Mouse (Mus musculus) MEL (cell line): ENCODE data around the gene Gstt2.
A peak's percentile ranks its signal among the peaks of the same experiment; 100 is the strongest.

Experiments
- CTCF ChIP-seq, 3 experiments: IDR thresholded peaks in 2 of 3; conservative IDR thresholded peaks in 1 of 3; 2 replicates each; pipeline ENCODE4 v1.5.1; 2011 to 2012; ENCODE audit warnings: low read length in 3 of 3, low read depth in 2 of 3, mild to moderate bottlenecking in 2 of 3, improper control_type of control experiment in 1 of 3, inconsistent platforms in 1 of 3, mixed read lengths in 1 of 3, moderate library complexity in 1 of 3; ENCODE audit not compliant: control insufficient read depth in 1 of 3, insufficient read depth in 1 of 3, poor library complexity in 1 of 3, severe bottlenecking in 1 of 3
- EP300 ChIP-seq, 2 experiments: IDR thresholded peaks; 2 replicates each; pipeline ENCODE4 v1.6.1; 2011; ENCODE audit warnings: improper control_type of control experiment in 2 of 2, low read length in 2 of 2, low read depth in 1 of 2, mild to moderate bottlenecking in 1 of 2
- GATA1 ChIP-seq: IDR thresholded peaks from 2 replicates; pipeline ENCODE4 v1.6.1; 2011; ENCODE audit warnings: low read depth, low read length, improper control_type of control experiment
- MAFK ChIP-seq: IDR thresholded peaks from 2 replicates; pipeline ENCODE4 v1.6.1; 2011; ENCODE audit warnings: low read depth, mild to moderate bottlenecking, low read length, improper control_type of control experiment, borderline replicate concordance
- MEF2A ChIP-seq: IDR thresholded peaks from 2 replicates; pipeline ENCODE4 v1.6.1; 2014; ENCODE audit warnings: low read depth, mild to moderate bottlenecking, inconsistent platforms, low read length, improper control_type of control experiment; ENCODE audit not compliant: poor library complexity, insufficient replicate concordance, severe bottlenecking; ENCODE audit errors: extremely low read depth
- MXI1 ChIP-seq: IDR thresholded peaks from 2 replicates; pipeline ENCODE4 v1.6.1; 2011; ENCODE audit warnings: mild to moderate bottlenecking, low read depth, low read length, improper control_type of control experiment
- NELFE ChIP-seq: IDR thresholded peaks from 2 replicates; pipeline ENCODE4 v1.6.1; 2011; ENCODE audit warnings: low read depth, low read length, improper control_type of control experiment
- POLR2A ChIP-seq, 2 experiments: IDR thresholded peaks; 2 replicates each; pipeline ENCODE4 v1.6.1; 2011 to 2012; ENCODE audit warnings: low read length in 2 of 2, mild to moderate bottlenecking in 2 of 2, control low read depth in 1 of 2, improper control_type of control experiment in 1 of 2, low read depth in 1 of 2, moderate library complexity in 1 of 2; ENCODE audit not compliant: control insufficient read depth in 1 of 2, insufficient read depth in 1 of 2, poor library complexity in 1 of 2
- POLR2AphosphoS2 ChIP-seq: IDR thresholded peaks from 2 replicates; pipeline ENCODE4 v1.6.1; 2011; ENCODE audit warnings: low read length, improper control_type of control experiment
- SIN3A ChIP-seq: IDR thresholded peaks from 2 replicates; pipeline ENCODE4 v1.6.1; 2012; ENCODE audit warnings: low read length, improper control_type of control experiment, inconsistent platforms
- SMC3 ChIP-seq: IDR thresholded peaks from 2 replicates; pipeline ENCODE4 v1.6.1; 2011; ENCODE audit warnings: low read depth, low read length, improper control_type of control experiment
- USF2 ChIP-seq, 2 experiments: IDR thresholded peaks; 2 replicates each; pipeline ENCODE4 v1.6.1; 2011 to 2012; ENCODE audit warnings: improper control_type of control experiment in 2 of 2, low read length in 2 of 2, borderline replicate concordance in 1 of 2, inconsistent platforms in 1 of 2, low read depth in 1 of 2, mild to moderate bottlenecking in 1 of 2; ENCODE audit not compliant: insufficient read depth in 1 of 2
- ZC3H11A ChIP-seq: IDR thresholded peaks from 2 replicates; pipeline ENCODE4 v1.6.1; 2012; ENCODE audit warnings: low read depth, mild to moderate bottlenecking, inconsistent platforms, low read length, improper control_type of control experiment

DNA sequence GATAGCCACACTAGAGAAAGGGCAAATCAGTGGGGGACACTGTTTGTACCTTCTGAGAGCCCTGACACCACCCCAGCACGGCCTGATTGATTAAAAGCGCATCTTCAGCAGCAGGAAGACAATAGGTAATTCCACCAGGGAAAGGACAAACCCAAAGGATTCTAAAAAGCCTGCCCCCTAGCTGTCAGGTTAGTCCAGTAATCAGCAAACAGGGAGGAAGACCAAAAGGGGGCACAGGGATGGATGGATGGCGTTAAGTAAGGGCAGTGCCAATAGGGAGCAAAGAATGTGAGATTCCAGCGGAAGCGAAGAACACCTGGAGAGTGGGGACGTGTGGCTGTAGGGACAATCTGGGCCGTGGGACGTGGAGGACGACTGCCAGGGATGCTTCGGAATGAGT lies 18.6 kb downstream of the Gstt2 start:
- TF ChIP-seq CTCF (IDR thresholded peaks at IDR 0.05 in 2 of 3, conservative IDR thresholded peaks at IDR 0.05 in 1 of 3; ENCODE audit: control insufficient read depth in 1 of 3, insufficient read depth in 1 of 3, low read depth in 2 of 3, low read length in 3 of 3, poor library complexity in 1 of 3, severe bottlenecking in 1 of 3): peak in 1 of 3 experiments; percentile 16; a peak in 2 of 6 replicates
- TF ChIP-seq SIN3A: no peak
- TF ChIP-seq SMC3: no peak
- TF ChIP-seq MEF2A: no peak
- no peak for TF ChIP-seq NELFE
- TF ChIP-seq EP300 (IDR thresholded peaks at IDR 0.05; ENCODE audit: low read depth in 1 of 2, low read length in 2 of 2): no peak
- no peak for TF ChIP-seq MAFK
- no peak for TF ChIP-seq POLR2A (IDR thresholded peaks at IDR 0.05; ENCODE audit: control insufficient read depth in 1 of 2, insufficient read depth in 1 of 2, low read depth in 1 of 2, low read length in 2 of 2, poor library complexity in 1 of 2)
- TF ChIP-seq POLR2AphosphoS2: no peak
- TF ChIP-seq GATA1: no peak
- no peak for TF ChIP-seq ZC3H11A
- no peak for TF ChIP-seq MXI1
- no peak for TF ChIP-seq USF2 (IDR thresholded peaks at IDR 0.05; ENCODE audit: borderline replicate concordance in 1 of 2, insufficient read depth in 1 of 2, low read depth in 1 of 2, low read length in 2 of 2)
